Mouse (Mus musculus) cortical plate, adult 2 months (tissue): ENCODE measurements around the gene Chd6. TPM values are rescaled to one million over a fixed set of nuclear protein-coding genes. Genes with fewer than 3 reads are reported as not detected.

Source experiments
- H3K27ac ChIP-seq: fragments of 200-500 bp; 2 replicates; pipeline ENCODE4 v1.5.1; 2012; ENCODE audit warnings: low read length, control low read depth, inconsistent platforms; ENCODE audit not compliant: insufficient read depth
- H3K4me1 ChIP-seq: fragments of 200-500 bp; 2 replicates; pipeline ENCODE4 v1.6.1; 2011; ENCODE audit warnings: low read length; ENCODE audit not compliant: control insufficient read depth, insufficient read depth
- H3K4me3 ChIP-seq: fragments of 200-500 bp; 2 replicates; pipeline ENCODE4 v1.5.1; 2011; ENCODE audit warnings: mild to moderate bottlenecking, low read length, control low read depth; ENCODE audit not compliant: insufficient read depth
- CTCF ChIP-seq: fragments of 200-500 bp; IDR thresholded peaks from 2 replicates; pipeline ENCODE4 v1.5.1; 2011; ENCODE audit warnings: mild to moderate bottlenecking, control low read depth, low read length; ENCODE audit not compliant: insufficient read depth; ENCODE audit errors: extremely low read depth
- POLR2A ChIP-seq: fragments of 200-500 bp; IDR thresholded peaks from 2 replicates; pipeline ENCODE4 v1.6.1; 2011; ENCODE audit warnings: mild to moderate bottlenecking, low read length, control low read depth; ENCODE audit not compliant: insufficient read depth; ENCODE audit errors: extremely low read depth
- polyA plus RNA-seq: library from polyadenylated mRNA; depleted of rRNA; stranded (reverse); fragments of >200 nt; gene quantifications from 2 replicates; pipeline ENCODE4 v1.2.3, GENCODE M21; 2012

Chd6 gene
- polyA plus RNA-seq, 1 experiment, result 26.7 TPM

DNA sequence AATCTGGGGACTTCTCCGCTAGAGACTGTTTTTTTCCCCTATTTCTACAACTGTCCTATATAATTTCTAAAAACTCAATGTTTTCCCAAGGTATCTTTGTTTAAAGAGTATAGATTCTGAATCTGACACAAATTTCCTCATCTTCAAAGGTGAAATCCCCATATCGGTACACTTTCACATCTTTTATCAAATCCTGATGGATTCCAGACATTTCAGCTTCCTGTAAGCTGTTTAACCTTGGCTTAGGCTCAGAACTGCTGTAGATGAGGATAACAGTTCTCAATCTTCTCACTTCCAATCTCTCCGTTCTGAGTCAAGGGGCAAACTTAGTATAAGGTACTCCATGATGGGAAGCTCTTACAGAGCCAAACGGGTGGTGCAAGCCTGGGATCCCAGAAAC lies 32.6 kb downstream of the Chd6 start:
- no peaks in the 10 kb centered on the region for H3K4me1 ChIP-seq
- TF ChIP-seq CTCF (no peak), POLR2A (no peak)
- H3K4me3 ChIP-seq, result no peak overlapping the region
- no peak overlapping the region for H3K27ac ChIP-seq

DNA sequence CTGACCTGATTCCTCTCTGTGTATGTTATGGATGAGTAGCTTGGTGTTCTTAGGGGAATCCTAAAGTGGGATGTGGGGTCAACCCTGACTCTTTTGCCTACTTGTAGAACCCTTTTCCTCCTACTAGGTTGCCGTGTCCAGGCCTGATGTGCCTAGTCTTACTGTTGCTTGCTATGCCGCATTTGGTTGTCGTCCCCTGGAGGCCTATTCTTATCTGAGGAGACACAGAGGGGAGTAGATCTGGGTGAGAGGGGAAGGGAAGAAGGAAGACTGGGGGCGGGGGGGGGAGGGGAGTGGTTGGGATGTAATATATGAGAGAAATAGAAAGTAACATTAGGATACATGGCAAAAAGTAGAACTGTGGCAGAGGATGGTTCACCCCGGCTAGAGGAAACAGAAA lies 33.3 kb downstream of the Chd6 start:
- H3K4me3 ChIP-seq, result no peak overlapping the region
- H3K4me1 ChIP-seq, result no peaks in the 10 kb centered on the region
- no peak overlapping the region for H3K27ac ChIP-seq
- TF ChIP-seq CTCF (no peak), POLR2A (no peak)

DNA sequence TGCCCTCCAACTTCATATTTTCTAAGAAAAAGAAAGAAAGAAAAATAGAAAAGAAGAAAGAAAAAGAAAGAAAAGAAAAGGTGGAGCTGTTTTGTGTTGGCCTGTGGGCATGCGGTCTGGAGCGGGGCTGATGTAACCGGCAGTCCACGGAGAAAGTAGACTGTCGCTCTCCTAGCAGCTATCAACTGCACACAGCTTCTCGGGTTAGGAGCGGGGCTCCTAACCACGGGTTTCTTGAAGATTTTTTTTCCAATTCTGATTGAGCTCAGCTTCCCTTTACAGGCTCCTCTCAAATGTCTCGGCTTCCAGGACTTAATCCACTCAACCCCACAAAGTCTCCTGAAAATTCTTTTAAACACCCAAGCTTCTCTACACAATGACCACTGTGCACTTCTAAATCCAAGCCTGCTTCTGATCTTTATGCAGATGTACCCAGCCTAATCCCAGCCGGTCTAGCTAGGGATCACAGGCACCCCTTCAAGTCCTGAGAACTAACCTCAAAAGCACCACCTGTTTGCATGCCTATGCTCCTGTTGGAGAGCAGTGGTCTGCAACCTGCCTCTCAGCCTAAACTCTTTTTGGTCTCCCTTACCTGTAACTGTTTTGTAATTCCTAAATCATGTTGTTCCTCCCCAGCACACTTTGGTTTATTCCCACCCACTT lies 42.6 kb downstream of the Chd6 start:
- TF ChIP-seq POLR2A (no peak), CTCF (no peak)
- H3K4me1 ChIP-seq, result no peaks in the 10 kb centered on the region
- no peak overlapping the region for H3K4me3 ChIP-seq
- H3K27ac ChIP-seq, result no peak overlapping the region

DNA sequence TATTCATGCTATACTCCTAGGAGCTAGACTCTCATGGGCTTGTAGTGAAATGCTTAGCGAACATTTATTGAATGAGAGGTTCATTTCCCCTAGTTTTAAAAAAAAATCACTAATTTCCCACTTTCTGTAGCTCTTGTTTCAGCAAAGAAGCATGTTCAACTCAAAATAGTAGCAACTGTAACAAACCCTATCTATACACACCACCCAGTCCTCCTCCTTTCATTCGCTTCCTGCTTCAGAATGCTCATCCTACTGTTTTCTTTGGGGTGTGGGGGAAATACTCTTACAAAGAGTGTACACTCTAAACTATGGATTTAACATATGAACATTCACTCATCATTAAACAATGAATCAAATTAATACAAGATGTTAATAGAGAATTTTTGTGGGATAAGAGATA lies 43.3 kb downstream of the Chd6 start:
- Histone ChIP-seq H3K4me1 (no peaks in the 10 kb centered on the region; the same call in 1 of the 2 replicates), H3K4me3 (no peak overlapping the region), H3K27ac (no peak overlapping the region)
- TF ChIP-seq POLR2A, result no peak
- TF ChIP-seq CTCF, result no peak

DNA sequence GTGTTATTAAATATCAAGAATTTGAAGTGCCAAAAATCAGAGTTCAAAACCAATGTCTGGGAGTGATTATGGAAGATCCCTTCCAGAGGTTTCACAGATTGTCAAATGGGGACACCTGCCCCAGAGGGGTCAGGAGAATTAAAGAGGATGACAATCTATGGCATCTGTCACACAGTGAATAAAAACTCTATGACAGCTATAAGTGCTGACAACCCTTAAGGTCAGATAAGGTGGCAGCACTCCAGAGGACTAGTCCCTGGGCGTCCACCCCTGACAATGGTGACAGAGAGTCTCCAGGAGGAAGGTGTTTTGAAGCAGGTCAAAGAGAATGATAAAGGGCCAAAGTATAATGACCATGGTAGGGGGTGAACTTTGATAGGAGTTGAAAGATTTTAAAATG lies 44.0 kb downstream of the Chd6 start:
- Histone ChIP-seq H3K4me1 (no peaks in the 10 kb centered on the region; the same call in 1 of the 2 replicates), H3K27ac (no peak overlapping the region), H3K4me3 (no peak overlapping the region)
- no peak for TF ChIP-seq CTCF
- no peak for TF ChIP-seq POLR2A

DNA sequence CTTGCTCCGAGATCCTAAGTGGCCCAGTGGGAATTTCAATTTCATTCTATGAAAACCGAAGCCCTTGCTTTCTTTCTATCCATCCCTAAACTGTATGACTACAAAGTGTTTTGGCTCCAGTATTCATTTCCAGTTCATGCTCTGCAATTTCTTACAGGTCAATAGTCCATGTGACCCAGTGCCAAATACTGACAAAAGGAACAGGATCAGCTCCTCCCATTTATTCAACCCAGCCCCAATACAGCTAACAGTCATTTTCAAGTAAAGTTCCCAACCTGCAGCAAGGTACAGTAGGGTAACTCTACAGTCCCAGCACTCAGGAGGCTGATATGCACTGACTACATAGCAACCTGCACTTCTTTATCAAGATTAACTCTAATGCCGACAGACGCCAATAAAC lies 50.0 kb downstream of the Chd6 start:
- peaks cover 2% of the 10 kb centered on the region; the same call in 1 of the 2 replicates for H3K4me1 ChIP-seq
- no peak overlapping the region for H3K4me3 ChIP-seq
- H3K27ac ChIP-seq, result no peak overlapping the region
- no peak for TF ChIP-seq CTCF
- TF ChIP-seq POLR2A, result no peak

DNA sequence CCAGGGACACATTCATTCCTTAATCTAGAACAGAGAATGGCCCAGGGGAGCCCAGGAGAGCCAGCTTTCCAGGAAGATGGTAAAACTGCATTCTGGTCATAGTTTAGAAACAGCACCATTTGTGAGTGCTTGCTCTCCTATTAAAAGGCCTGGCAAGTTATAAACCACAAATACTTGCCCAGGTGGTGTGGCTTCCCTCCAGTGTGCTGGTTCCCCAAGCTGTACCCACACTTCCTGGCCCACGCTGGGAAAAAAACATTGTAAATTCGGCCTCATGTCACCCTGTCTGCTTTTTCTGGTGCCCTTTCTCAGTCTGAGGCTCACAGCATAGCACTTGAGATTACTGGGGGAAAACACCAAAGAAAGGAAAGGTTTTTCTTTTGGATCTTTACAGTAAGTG lies 55.1 kb downstream of the Chd6 start:
- H3K4me3 ChIP-seq, result no peak overlapping the region
- TF ChIP-seq CTCF, result no peak
- H3K27ac ChIP-seq, result no peak overlapping the region
- peaks cover 2% of the 10 kb centered on the region; the same call in 1 of the 2 replicates for H3K4me1 ChIP-seq

DNA sequence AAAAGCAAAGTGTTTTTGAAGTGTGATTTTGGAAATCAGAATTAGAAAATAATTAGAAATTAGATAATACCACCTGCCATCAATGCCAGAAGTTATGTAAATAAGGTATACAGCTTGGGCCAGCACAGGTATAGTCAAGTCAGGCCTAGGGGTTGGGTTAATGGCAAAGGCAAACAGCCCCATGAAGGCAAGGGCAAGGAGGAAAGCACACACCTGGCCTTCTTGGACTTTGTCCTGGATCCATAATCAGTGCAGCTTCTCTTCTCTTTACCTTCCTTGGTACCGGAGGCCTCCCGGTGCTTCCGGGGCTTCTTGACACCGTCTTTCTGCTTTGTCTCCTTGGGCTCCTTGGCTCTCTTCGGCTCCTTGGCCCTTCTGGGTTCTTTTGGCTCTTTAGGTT lies 56.7 kb downstream of the Chd6 start:
- no peak for TF ChIP-seq CTCF
- TF ChIP-seq POLR2A, result no peak
- no peak overlapping the region for H3K27ac ChIP-seq
- H3K4me1 ChIP-seq, result peaks cover 2% of the 10 kb centered on the region; the same call in 1 of the 2 replicates
- H3K4me3 ChIP-seq, result no peak overlapping the region

DNA sequence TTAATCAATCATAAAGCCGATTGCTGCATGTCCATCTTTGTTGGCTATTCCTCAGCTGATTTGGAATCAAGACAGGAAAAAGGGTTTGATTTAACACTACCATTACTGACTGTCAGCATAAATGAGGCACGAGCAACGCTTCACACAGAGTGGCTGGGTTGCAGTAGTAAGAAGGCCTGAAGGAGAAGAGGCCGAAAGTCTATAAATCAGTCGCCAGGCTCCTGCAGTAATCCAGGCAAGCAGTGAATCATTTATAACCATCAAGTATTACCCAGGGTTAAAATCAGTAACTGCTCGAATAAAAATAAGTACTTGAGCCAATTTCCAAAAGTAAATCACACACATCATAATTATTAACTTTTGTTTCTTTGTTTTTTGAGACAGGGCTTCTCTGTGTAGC lies 59.4 kb downstream of the Chd6 start:
- Histone ChIP-seq H3K4me1 (peaks cover 3% of the 10 kb centered on the region; the same call in 1 of the 2 replicates), H3K4me3 (no peak overlapping the region)
- TF ChIP-seq CTCF (no peak), POLR2A (no peak)

DNA sequence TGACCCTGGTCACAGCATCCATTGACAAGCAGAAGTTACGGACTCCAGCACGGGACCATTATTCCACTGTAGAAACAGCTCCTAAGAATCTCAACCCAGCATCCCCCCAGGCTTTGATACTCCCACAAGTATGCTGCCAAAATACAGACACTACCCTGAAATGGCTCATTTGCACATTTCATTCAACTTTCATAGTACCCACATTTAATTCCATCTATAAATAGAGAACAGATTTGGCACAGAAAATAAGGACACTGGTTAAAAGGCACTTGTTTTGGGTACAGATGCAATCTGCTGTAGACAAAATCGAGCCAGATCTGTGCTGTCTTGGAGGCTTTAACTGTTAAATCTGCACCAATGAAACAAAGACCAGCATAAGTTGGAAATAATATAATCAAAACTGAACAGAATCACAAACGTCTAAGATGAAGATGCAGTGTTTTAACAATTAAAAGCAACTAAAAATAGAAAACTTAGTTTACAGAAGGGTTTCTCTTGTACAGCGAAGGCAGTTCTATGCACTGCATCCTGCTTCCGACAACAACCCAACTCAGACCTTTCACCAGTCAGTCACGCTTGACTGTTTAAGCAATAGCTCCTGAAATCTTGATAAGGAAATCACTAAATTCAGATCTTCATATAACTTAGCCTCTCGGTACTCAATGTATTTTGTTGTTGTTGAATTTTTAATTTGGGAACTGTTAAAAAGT lies 64.2 kb downstream of the Chd6 start:
- peaks cover 4% of the 10 kb centered on the region for H3K4me1 ChIP-seq
- no peak overlapping the region for H3K4me3 ChIP-seq
- TF ChIP-seq CTCF, result no peak
- TF ChIP-seq POLR2A, result no peak
- no peak overlapping the region for H3K27ac ChIP-seq

More for the DNA sequence above, 59.4 kb downstream of the Chd6 start:
- no peak overlapping the region for H3K27ac ChIP-seq

DNA sequence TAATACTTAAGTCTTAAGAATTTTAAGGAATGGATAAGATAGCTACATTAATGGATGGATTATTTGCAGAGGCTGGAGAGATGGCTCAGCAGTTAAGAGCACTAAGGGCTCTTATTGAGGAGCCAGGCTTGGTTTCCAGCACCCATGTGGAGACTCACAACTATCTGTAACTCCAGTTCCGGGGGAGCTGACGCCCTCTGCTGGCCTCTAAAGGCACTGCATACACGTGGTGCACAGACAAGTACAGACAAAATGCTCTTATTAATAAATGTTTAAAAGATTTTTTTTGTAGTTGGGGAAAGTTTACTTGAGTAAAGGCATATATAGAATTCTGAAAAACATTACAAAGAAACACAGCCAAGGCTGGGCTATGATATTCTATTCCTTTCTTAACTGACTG lies 66.0 kb downstream of the Chd6 start:
- TF ChIP-seq CTCF (0 out of 2 replicates have a peak, but pooled peaks have one; percentile 17), POLR2A (no peak)
- H3K4me1 ChIP-seq, result peaks cover 4% of the 10 kb centered on the region
- no peak overlapping the region for H3K27ac ChIP-seq
- no peak overlapping the region for H3K4me3 ChIP-seq
